Mouse (Mus musculus): Measurements from ENCODE around the gene Snn. TPM values are rescaled to one million over a fixed set of nuclear protein-coding genes. Genes with fewer than 3 reads are reported as not detected.

The Snn gene
- polyA plus RNA-seq, 1 experiment from 2014 or later, result 34.5 TPM

GRCm38 (mm10) chr16:11024841-11025240 lies 35.9 kb upstream of the Snn start:
- Histone ChIP-seq H3K4me1 (no peaks in the 10 kb centered on the region), H3K9me3 (no peaks in the 10 kb centered on the region), H3K27me3 (no peaks in the 10 kb centered on the region), H3K27ac (no peak overlapping the region), H3K36me3 (no peaks in the 10 kb centered on the region), H3K4me2 (no peak overlapping the region), H3K4me3 (no peak overlapping the region), H3K9ac (no peak overlapping the region)
- WGBS, result 67% methylated on average over 3 of the region's 3 CpGs
- ATAC-seq (ENCODE audit: insufficient number of reproducible peaks, low FRiP score, low TSS enrichment, low read depth), result no peak

- no peak overlapping the region for H3K4me3 ChIP-seq
- no peaks in the 10 kb centered on the region for H3K9me3 ChIP-seq
- no peak overlapping the region for H3K27ac ChIP-seq
- H3K9ac ChIP-seq, result no peak overlapping the region
- H3K4me2 ChIP-seq, result no peak overlapping the region
- H3K36me3 ChIP-seq, result no peaks in the 10 kb centered on the region
- ATAC-seq (ENCODE audit: insufficient number of reproducible peaks, low FRiP score, low TSS enrichment, low read depth), result no peak
- H3K27me3 ChIP-seq, result no peaks in the 10 kb centered on the region
- H3K4me1 ChIP-seq, result no peaks in the 10 kb centered on the region
- WGBS, result 80% methylated on average over 7 of the region's 7 CpGs
Measured at GRCm38 (mm10) chr16:11028206-11028605, 32.5 kb upstream of the Snn start.

- Histone ChIP-seq H3K9me3 (no peaks in the 10 kb centered on the region), H3K4me1 (peaks cover 6% of the 10 kb centered on the region; the same call in 1 of the 2 replicates), H3K4me2 (no peak overlapping the region), H3K27ac (no peak overlapping the region), H3K9ac (no peak overlapping the region), H3K27me3 (no peaks in the 10 kb centered on the region), H3K36me3 (no peaks in the 10 kb centered on the region), H3K4me3 (no peak overlapping the region)
- no peak for ATAC-seq (ENCODE audit: insufficient number of reproducible peaks, low FRiP score, low TSS enrichment, low read depth)
- WGBS, result 81% methylated on average over 4 of the region's 4 CpGs
Measured at GRCm38 (mm10) chr16:11030844-11031243, 29.9 kb upstream of the Snn start.

- no peaks in the 10 kb centered on the region for H3K36me3 ChIP-seq
- H3K9me3 ChIP-seq, result no peaks in the 10 kb centered on the region
- H3K4me3 ChIP-seq, result no peak overlapping the region
- peaks cover 9% of the 10 kb centered on the region for H3K4me1 ChIP-seq
- no peak overlapping the region for H3K27ac ChIP-seq
- ATAC-seq (ENCODE audit: insufficient number of reproducible peaks, low FRiP score, low TSS enrichment, low read depth), result no peak
- H3K4me2 ChIP-seq, result no peak overlapping the region
- H3K9ac ChIP-seq, result no peak overlapping the region
- 54% methylated on average over 3 of the region's 3 CpGs for WGBS
- H3K27me3 ChIP-seq, result no peaks in the 10 kb centered on the region
Measured at GRCm38 (mm10) chr16:11031320-11031719, 29.4 kb upstream of the Snn start.

- Histone ChIP-seq H3K27me3 (no peaks in the 10 kb centered on the region), H3K27ac (no peak overlapping the region), H3K36me3 (no peaks in the 10 kb centered on the region), H3K9me3 (no peaks in the 10 kb centered on the region), H3K4me2 (no peak overlapping the region), H3K9ac (no peak overlapping the region), H3K4me1 (peaks cover 10% of the 10 kb centered on the region), H3K4me3 (no peak overlapping the region)
- ATAC-seq (ENCODE audit: insufficient number of reproducible peaks, low FRiP score, low TSS enrichment, low read depth), result no peak
- WGBS, result 4% methylated on average over 4 of the region's 4 CpGs
Measured at GRCm38 (mm10) chr16:11034193-11034803, 26.4 kb upstream of the Snn start.

- Histone ChIP-seq H3K9me3 (no peaks in the 10 kb centered on the region), H3K9ac (no peak overlapping the region), H3K4me1 (peaks cover 13% of the 10 kb centered on the region), H3K4me3 (no peak overlapping the region), H3K36me3 (no peaks in the 10 kb centered on the region), H3K4me2 (no peak overlapping the region), H3K27ac (no peak overlapping the region), H3K27me3 (no peaks in the 10 kb centered on the region)
- 82% methylated on average over 9 of the region's 9 CpGs for WGBS
- ATAC-seq (ENCODE audit: insufficient number of reproducible peaks, low FRiP score, low TSS enrichment, low read depth), result no peak
Measured at GRCm38 (mm10) chr16:11035273-11035672, 25.5 kb upstream of the Snn start.

GRCm38 (mm10) chr16:11035790-11036431 lies 24.8 kb upstream of the Snn start:
- Histone ChIP-seq H3K36me3 (no peaks in the 10 kb centered on the region), H3K27me3 (no peaks in the 10 kb centered on the region), H3K4me2 (no peak overlapping the region), H3K4me3 (no peak overlapping the region), H3K27ac (no peak overlapping the region), H3K4me1 (peaks cover 13% of the 10 kb centered on the region), H3K9me3 (no peaks in the 10 kb centered on the region), H3K9ac (no peak overlapping the region)
- ATAC-seq (ENCODE audit: insufficient number of reproducible peaks, low FRiP score, low TSS enrichment, low read depth), result no peak
- 28% methylated on average over 15 of the region's 15 CpGs for WGBS

GRCm38 (mm10) chr16:11040603-11041002 lies 20.1 kb upstream of the Snn start:
- H3K4me2 ChIP-seq, result no peak overlapping the region
- H3K4me1 ChIP-seq, result peaks cover 6% of the 10 kb centered on the region; the same call in 1 of the 2 replicates
- no peak overlapping the region for H3K9ac ChIP-seq
- WGBS, result 79% methylated on average over 2 of the region's 2 CpGs
- H3K4me3 ChIP-seq, result no peak overlapping the region
- no peaks in the 10 kb centered on the region for H3K9me3 ChIP-seq
- no peak for ATAC-seq (ENCODE audit: insufficient number of reproducible peaks, low FRiP score, low TSS enrichment, low read depth)
- H3K27ac ChIP-seq, result no peak overlapping the region
- H3K36me3 ChIP-seq, result no peaks in the 10 kb centered on the region
- no peaks in the 10 kb centered on the region for H3K27me3 ChIP-seq

GRCm38 (mm10) chr16:11043239-11043638 lies 17.5 kb upstream of the Snn start:
- ATAC-seq (ENCODE audit: insufficient number of reproducible peaks, low FRiP score, low TSS enrichment, low read depth), result no peak
- H3K9ac ChIP-seq, result no peak overlapping the region
- WGBS, result 87% methylated on average over 5 of the region's 5 CpGs

GRCm38 (mm10) chr16:11046437-11046836 lies 14.3 kb upstream of the Snn start:
- Histone ChIP-seq H3K4me2 (no peak overlapping the region), H3K9me3 (no peaks in the 10 kb centered on the region), H3K27ac (no peak overlapping the region), H3K9ac (no peak overlapping the region), H3K36me3 (no peaks in the 10 kb centered on the region), H3K4me3 (no peak overlapping the region), H3K4me1 (no peaks in the 10 kb centered on the region), H3K27me3 (no peaks in the 10 kb centered on the region)
- WGBS, result 83% methylated on average over 7 of the region's 7 CpGs
- peak; percentile 69; the same call in 1 of the 2 replicates for ATAC-seq (ENCODE audit: insufficient number of reproducible peaks, low FRiP score, low TSS enrichment, low read depth)

More at GRCm38 (mm10) chr16:11043239-11043638, 17.5 kb upstream of the Snn start:
- Histone ChIP-seq H3K27me3 (no peaks in the 10 kb centered on the region), H3K27ac (no peak overlapping the region), H3K4me1 (0 out of 2 replicates have a peak, but pooled peaks cover 3% of the 10 kb centered on the region), H3K36me3 (no peaks in the 10 kb centered on the region), H3K4me3 (no peak overlapping the region), H3K4me2 (no peak overlapping the region), H3K9me3 (no peaks in the 10 kb centered on the region)

GRCm38 (mm10) chr16:11047130-11047529 lies 13.6 kb upstream of the Snn start:
- no peak overlapping the region for H3K27ac ChIP-seq
- H3K36me3 ChIP-seq, result no peaks in the 10 kb centered on the region
- H3K4me3 ChIP-seq, result no peak overlapping the region
- H3K4me1 ChIP-seq, result no peaks in the 10 kb centered on the region
- ATAC-seq (ENCODE audit: insufficient number of reproducible peaks, low FRiP score, low TSS enrichment, low read depth), result no peak
- H3K9ac ChIP-seq, result no peak overlapping the region
- 83% methylated on average over 7 of the region's 7 CpGs for WGBS
- no peak overlapping the region for H3K4me2 ChIP-seq
- no peaks in the 10 kb centered on the region for H3K27me3 ChIP-seq
- H3K9me3 ChIP-seq, result no peaks in the 10 kb centered on the region

GRCm38 (mm10) chr16:11050226-11050625 lies 10.5 kb upstream of the Snn start:
- 73% methylated on average over 2 of the region's 2 CpGs for WGBS
- Histone ChIP-seq H3K4me2 (no peak overlapping the region), H3K27me3 (no peaks in the 10 kb centered on the region), H3K4me3 (no peak overlapping the region), H3K36me3 (no peaks in the 10 kb centered on the region), H3K9me3 (no peaks in the 10 kb centered on the region), H3K4me1 (no peaks in the 10 kb centered on the region), H3K9ac (no peak overlapping the region), H3K27ac (no peak overlapping the region)
- no peak for ATAC-seq (ENCODE audit: insufficient number of reproducible peaks, low FRiP score, low TSS enrichment, low read depth)
